Mouse (Mus musculus) spleen, adult 10 weeks (tissue): ENCODE measurements around the gene Abi2. TPM values are rescaled to one million over a fixed set of nuclear protein-coding genes. Genes with fewer than 3 reads are reported as not detected.

Experiments
- polyA plus RNA-seq: library from polyadenylated mRNA; stranded (reverse); fragments of 350-450 nt; fragmentation: Illumina TruSeq; extraction: RNeasy Lipid Tissue Mini Kit (QIAGEN cat#74804); gene quantifications from one replicate; pipeline ENCODE4 v1.2.3, GENCODE M21; 2015; ENCODE audit warnings: low replicate concordance; ENCODE audit not compliant: insufficient read depth

Abi2 gene
- polyA plus RNA-seq, result 7.0 TPM

GRCm38 (mm10) chr1:60409168-60409828 is at the start of gene Abi2:
Abi2 (plus strand) TSS chr1:60409619.

Other genes with a start within 250 kb of the Abi2 start
- gene Nbeal1, start 229.0 kb upstream of the Abi2 start, polyA plus RNA-seq, result 10.9 TPM
- gene Cyp20a1, start 66.3 kb upstream of the Abi2 start, polyA plus RNA-seq, result 22.7 TPM
- 16.4 TPM for gene Raph1, start 157.5 kb downstream of the Abi2 start, polyA plus RNA-seq